Mouse (Mus musculus): ENCODE results near the gene Slc11a2.

DNA sequence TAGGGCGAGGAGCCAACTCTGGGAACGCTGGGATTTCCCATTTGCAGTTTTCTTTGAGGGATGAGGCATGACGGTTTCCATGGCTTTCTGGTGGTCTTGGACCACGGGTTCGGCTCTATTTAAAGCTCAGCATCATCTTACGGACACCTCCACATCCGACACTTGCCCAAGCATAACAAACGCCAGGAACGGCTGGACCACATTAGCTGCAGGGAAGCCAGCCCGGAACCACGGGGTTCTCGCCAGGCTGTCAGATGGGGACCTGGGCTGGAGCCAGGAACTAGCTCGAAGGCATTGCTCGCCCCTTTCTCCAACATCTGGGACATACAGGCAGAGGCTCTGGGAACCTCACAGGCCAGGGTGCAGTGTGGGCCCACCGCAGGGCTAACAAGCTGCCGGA lies 26.4 kb upstream of the Slc11a2 start:
- no peak for TF ChIP-seq CTCF (IDR thresholded peaks at IDR 0.05; ENCODE audit: low read depth, low read length)
- no peak for TF ChIP-seq POLR2A (IDR thresholded peaks at IDR 0.05; ENCODE audit: borderline replicate concordance, low read depth, low read length)

All from bone marrow macrophage, adult 2 months (primary cell).